Mouse (Mus musculus) spleen, postnatal 10 days (tissue): ENCODE results near the gene Hspa12a.

Experiments used
- DNase-seq, 2 experiments: peaks; one replicate each; pipeline ENCODE4 v3.0.0; 2021 to 2022; ENCODE audit warnings: low spot score in 2 of 2

Hspa12a gene

DNA sequence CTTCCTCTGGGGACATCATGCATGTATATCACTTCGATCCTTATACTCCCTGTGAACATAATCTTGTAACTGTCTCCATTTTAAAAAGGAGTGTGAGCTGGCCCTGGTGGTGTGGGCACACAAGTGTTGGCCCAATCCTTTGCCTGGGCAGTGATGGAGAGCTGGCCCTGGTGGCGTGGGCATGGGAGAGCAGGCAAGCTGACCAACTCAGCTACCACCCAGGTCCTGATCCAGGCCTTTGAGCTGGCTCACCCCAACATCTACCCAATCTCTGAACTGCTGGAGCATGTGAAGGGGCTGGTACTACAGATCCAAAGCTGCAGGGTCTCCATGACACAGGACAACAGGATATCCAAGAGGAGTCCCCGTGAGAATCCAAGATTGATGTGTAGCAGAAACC lies 120.2 kb downstream of the Hspa12a start:
- DNase-seq, result no peak

DNA sequence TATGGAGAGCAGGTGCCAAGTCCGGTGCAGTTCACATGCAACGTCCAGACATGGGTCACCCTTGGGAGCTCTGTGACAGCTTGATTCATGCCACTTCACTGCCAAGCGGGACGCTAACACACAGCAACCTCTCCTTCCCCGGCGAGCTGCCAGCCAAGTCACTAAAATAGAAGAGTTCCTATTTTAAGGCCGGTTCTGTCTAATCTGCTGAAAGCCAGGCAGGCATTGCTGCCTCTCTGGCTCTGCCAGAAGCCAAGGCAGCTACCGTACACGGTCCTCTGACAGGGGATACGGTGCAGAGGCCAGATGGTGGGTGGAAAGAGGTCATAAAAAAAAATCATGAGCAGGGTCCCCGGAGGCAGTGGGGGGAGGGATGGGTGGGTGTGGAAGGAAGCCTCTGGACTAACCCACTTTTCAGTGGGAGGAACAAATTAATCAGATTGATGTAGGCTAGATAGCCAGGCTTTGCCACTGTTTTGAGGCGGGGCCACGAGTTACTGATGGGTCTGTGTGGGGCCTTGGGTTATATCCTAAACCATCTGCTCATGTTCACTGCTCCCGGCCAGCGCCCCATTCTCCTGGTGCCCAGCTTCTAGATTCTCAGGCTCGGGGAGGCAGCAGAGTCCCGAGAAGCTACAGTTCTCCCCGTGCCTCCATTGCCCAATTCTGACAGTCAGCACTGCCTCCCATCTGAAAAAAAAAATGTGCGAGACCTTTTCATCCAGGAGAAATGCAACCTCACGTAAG lies 120.8 kb downstream of the Hspa12a start:
- DNase-seq, result no peak

DNA sequence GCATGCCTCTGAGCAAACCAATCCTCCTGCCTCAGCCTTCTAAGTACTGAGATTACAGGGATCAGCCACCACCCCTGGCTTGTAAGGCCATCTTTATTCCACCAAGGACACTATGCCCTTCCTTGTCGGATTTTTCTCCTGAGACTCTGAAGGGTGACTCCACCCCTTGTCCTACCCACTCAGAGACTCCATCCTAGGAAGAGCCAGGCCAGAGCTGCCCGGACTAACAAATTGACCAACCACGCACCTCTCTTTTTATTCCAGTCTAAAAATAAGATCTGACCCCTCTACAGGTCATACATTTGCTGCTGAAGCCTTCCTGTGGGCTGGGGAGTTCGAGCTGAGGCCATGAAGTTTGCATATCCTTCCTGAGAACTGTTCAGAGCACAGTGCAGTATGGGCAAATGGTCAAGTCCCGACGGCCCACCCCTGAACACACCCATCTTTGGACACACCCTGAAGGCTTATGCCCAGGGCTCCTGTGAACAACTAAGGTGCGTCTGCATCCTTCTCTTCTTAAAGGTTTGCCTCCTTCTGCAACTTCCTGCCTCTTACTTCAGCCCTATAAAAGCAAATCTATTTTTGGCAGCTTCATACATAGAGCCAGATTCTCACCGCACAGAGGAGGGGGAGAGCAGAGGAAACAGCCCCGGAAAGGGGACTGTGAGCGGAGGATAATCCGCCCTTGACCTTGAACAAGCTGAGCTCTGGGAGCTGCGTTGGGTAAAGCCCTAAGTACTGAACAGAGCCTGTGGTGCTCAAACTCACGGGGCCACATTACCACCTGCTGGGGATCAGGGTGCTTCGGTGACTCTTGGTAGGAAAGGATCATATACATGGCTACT lies 124.7 kb downstream of the Hspa12a start:
- no peak for DNase-seq

DNA sequence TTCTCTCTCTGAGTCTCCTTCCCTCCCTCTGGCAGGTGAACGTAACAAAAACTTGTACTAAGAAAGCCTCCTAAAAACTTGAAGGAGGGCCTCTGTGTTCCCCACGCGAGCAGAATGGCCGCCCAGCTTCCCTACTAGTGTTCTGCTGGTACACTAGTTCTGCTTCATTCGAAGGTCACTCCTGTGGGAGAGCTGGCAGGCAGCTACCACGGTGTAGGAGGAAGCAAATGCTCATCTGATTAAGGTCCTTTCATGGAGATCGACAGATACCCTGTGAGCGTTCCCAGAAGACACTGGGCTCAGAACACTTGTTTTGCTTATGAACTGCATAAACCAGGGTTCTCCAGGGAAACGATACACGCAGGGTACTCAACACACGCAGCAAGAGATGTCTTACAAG lies 126.1 kb downstream of the Hspa12a start:
- no peak for DNase-seq

DNA sequence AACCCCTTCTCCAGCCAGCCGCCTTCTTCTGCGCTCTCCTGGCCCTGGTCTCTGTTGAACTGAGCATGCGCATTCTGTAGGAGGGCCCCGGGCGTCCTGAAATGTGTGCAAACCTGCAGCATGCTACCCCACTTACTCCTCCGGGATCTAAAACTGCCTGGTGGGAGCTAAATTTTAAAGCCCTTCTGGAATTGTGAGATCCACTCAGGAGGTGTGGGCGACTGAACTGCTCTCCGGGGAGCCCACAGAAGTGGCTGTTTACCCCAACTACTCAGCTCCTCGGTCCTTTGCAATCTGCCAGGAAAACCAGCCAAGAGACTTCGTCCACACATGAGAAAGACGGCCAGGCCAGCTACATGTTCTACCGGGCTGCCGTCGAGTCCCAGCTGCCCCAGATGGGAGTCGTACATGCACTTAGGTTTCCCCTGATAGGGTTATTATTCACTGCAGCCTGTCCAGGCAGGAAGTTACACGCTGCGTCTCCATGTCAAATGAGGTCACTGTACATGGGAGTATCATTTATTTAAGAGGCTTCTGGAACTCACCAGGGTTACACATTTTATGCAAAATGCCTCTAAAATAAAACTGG lies 126.9 kb downstream of the Hspa12a start:
- DNase-seq, result no peak

DNA sequence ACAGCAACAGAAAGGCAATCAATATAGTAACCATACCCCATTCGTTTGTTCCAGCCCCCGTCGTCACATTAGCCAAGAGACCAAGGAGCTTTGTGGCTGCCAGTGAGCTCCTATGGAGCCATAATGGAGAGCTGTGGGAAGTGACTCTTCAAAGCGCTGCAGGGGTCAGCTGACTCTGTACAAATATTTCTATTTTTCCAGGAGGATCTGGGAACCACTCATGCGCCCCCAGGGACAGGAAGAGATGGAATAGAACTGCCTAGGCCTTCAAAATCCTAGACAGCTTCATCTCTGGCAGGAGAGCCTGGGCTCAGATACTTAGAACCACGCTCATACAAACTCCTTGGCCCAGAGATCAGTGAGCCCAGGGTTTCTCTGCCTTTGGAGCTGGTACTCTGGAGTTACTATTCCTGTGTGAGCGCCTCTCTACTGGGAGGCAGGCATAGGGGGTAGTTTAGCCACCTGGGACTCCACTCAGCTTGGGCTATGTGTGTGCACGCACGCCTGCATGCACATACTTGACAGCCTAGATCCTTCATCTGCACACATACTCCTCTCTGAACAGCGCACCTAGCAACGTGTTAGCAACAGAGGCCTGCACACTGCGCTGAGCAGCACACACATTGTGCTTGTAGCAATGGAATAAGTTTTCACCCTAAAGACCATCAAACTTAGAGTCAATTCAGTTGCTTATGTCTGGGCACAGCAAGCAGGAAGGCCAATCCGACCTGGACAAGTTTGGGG lies 128.1 kb downstream of the Hspa12a start:
- no peak for DNase-seq

DNA sequence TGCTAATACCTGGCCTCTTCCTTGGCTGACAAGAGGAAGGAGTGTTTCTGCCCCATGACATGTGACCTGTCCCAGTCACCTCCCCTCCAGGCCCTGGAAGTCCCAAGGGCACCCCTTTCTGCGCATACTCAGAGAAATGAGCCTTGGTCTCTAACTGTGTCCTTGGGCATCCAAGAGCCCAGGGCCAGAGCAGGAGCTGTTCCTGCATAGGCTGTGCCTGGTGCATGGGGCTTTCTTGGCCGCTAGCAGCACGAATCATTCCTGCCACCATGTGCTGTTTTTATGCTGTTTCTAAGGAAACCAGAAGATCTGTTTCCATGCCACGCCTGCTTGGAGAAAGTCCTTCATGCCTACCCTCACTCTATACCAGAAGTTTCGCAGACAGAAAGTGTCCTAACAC lies 132.9 kb downstream of the Hspa12a start:
- DNase-seq, result no peak

DNA sequence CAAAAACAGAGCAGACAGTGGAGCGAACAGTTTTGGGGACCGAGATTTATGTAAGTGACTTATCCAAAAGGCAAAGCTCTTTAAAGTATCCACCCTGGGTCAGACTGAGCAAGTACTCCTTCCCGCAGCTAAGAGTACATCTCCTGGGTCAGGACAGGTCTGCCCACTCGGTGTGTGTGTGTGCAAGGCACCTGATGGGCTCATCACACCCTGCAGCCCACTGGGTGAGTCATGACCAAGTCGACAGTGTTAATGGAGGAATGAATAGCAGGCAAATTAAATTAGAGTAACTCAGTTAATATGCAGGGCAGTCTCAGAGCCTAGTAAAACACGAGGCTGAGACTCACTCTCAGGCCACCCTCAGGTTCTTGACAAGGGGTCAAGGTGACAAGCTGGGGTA lies 134.6 kb downstream of the Hspa12a start:
- DNase-seq, result no peak

DNA sequence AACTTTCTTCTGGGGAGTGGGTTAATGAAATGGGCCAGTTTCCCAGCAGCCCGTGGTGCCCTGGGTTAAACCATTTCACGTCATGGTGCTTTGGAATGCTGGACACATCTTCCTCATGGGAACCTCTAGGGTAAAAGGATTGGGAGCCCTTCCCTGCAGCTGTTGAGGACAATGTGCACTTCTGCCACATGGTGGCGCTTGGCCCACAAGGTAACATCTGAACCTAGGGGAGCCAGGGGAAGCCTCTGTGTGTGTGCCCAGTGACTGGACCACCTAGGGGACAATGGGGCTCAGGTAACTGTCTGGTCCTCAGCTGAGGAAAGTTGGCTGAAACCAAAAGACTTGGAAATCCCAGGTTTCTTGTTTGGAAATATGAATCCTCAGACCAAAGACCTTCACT lies 137.1 kb downstream of the Hspa12a start:
- peak; percentile 21 to 63 for DNase-seq

DNA sequence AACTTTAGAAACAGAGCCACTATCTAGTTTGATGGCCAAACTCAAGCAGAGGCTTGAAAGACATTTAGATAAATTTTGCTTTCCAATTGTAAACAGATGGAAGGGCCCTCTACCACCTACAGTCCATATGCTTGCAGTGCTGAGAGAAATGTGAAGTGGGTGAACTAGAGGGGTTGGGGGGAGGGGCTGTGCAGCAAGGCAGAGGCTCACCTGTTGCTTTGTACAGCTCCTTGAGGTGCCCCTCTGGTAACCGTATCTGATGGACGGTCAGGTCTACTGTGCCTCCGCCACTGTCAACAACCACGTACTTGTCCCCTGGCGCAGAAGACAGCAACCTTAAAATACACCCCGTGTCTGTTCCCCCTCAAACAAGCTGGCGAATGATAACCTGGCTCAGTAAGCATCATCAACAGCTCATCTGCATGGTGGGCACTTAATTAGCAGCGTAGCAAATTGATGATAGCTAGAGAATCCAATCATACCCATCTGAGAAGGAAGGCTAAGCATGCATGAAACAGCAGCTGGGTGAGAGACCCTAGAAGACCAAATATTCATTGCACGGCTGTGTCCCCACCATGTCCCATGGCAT lies 138.2 kb downstream of the Hspa12a start:
- DNase-seq, result no peak

DNA sequence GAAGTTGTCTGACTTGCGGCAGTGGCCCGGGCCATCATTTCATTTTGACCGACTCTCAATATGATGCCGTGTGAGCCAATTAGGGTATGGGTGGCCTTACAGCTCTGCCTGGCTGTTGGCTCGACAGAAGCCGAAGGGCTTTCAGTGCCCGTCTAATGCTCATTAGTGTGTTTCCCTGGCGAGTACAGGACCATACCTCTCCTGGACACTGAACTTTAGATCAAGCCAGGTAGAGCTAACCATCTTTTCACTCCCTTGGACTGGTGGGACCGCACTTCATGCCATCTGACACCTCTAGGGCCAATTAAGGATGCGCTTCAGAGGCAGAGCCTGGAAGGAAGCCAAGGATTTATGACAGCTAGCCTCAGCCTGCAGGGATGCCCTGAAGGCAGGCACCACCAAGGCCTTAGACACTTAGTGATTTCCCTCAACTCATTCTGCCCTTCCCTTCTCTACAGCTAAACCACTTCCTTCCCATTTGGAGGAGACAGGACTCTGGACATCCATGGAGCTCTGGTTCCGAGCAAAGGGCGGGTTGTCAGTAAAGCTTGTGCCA lies 148.3 kb downstream of the Hspa12a start:
- DNase-seq, result no peak

DNA sequence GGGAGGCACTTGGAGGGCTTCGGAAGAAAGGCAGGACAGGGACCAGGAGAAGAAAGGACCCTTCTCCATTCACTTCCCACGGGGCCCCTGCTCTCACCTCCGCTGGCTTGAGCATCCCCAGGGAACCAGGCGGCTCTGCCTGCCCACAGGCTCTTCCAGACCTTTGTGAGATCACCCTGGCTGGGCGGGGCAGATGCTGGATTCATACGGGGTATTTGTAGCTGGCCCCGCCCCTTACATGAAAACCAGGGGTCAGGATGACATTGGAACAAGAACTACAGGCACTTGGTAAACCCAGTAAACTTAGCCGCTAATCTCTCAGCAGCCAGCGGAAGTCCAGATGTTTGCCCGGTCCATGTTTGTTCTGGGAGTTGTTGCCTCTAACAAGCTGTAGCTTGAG lies 149.2 kb downstream of the Hspa12a start, which contains the start of gene 1700019N19Rik:
Gene 1700019N19Rik, minus strand, starts transcription at position 178 of the 400 bp plus-strand sequence.
- DNase-seq, result no peak

DNA sequence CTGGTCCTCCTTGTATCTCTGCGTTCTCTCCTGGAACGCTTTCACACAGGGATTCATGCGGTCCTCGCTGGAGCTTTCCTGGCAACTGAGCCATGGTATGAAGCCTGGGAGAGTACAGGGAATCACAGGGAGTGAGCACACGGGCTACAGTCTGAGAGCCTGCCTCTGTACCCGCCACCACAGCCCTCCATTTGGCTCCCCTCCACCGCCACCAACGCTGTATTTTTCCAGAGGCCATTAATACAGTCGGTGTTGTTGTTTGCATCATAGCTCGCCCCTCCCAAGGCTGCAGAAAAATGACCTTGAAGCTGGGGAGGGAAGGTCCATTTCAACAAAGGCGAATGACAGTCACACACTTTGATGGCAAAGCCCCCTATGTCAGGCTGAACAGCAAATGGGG lies 154.3 kb downstream of the Hspa12a start:
- no peak for DNase-seq

DNA sequence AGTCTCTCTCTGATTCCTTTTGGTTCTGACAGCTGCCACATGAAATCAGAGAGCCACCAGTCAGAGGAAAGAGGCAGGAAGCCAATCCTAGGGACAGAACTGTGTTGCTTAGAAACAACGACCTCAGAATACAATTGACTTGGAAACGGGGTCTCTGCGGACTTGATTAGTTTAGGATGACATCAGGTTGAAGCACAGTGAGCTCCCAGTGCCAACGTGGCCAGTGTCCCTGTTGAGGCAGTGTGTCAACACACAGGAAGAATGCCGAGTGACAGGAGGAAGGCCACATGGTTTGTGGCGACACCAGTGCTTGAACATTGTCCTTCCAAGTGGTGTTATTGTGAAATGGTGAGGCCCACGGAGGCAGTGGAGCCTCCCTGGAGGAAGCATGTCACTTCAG lies 159.5 kb downstream of the Hspa12a start:
- DNase-seq, result no peak

DNA sequence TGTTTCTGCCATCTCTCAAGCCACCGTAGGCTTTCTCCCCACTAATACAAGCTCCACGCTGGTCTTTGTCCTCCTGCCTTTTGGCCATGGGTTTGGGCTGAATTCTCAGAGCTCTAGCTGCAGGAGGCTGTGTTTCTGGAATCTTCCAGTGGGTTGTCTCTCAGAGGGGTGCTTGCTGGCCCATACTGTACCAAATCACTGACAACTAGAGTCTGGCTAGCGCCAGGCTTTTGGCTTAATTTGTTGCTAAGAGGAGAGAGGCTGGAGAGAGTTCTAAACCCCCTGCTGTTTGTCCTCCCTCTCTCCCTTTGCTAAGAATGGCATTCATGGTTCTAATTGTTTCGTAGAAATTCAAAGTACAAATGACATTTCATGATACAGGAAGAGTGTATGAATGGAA lies 161.9 kb downstream of the Hspa12a start:
- DNase-seq, result no peak

DNA sequence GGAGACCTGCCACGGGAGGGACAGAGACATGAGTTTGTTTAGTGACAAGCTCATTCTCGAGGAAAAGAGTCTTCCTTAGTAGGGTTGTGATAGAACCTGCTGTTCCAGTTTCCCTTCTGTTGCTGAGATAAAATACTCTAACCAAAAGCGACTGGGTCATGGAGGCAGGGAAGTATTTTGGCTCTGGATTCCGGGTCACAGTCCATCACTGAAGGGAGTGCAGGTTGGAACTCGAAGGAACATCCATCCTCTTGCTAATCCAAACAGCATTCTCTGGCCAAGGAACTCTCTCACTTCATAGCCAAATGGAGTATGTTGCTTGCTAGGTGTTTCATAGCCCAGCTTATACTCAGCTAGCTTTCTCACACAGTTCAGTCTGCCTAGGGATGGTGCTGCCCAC lies 167.0 kb downstream of the Hspa12a start:
- no peak for DNase-seq

DNA sequence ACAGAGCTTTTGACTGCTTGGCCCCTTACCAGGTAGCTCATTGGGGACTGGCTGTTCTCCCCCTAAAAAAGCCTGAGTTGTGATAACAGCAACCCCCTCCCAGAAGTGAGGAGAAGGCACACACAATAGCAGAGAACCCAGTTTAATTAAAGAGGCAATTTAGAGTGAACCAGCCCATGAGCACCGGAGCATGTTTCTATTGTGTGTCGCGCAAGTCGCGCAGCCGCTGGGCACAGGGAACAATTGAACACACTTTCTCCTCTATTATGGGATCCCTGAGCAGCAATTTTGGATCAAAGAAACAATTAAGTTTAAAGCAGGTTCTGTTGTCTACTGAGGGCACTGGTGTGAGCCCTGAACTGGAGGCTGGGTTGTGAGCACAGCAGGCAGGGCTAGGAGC lies 176.1 kb downstream of the Hspa12a start:
- no peak for DNase-seq

DNA sequence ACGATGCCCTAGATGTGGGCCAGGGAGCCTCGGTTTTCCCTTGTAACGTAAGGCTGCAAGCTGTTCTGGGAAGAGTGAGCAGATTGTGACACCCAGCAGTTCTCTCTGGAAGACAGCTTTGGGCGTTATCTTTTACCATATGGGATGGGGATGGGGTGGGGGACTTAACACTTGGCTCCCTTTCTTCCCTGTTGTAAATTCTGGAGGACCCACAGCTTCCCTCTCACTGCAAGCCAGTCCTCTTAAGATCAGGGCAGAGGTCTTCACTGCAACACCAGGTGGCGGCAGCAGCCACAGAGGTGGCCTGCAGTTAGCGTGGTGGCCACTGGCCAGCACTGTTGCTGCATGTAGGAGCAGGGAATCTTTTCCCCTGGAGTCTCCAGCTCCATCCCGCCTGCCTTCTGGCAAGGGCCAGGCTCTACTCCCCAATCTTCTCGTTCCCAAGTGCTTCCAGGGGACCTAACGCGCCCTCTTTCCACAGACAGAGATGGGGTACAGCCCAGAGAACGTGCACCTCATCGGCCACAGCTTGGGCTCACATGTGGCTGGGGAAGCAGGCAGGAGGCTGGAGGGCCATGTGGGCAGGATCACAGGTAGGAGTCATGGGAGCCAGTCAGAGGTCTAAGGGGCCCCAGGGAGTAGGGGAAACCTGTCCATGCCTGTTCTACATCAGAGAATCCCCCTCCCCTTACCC lies 180.5 kb downstream of the Hspa12a start:
- no peak for DNase-seq

DNA sequence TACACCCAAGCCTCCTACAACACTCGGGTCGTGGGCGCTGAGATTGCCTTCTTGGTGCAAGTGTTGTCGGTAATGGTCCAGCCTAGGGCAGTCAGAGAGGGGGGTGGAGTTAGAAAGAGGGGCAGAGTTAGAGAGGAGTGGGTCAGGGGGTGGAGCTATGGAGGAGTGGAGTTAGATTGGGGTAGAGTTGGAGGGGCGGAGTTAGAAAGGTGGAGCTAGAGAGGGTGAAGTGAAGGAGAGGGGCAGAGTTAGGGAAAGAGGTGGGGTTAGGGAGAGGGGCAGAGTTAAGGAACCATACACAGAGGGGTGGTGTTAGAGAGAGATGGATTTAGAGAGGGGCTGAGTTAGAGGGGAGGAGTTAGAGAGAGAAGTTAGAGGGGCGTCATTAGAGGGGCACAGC lies 181.1 kb downstream of the Hspa12a start:
- no peak for DNase-seq

DNA sequence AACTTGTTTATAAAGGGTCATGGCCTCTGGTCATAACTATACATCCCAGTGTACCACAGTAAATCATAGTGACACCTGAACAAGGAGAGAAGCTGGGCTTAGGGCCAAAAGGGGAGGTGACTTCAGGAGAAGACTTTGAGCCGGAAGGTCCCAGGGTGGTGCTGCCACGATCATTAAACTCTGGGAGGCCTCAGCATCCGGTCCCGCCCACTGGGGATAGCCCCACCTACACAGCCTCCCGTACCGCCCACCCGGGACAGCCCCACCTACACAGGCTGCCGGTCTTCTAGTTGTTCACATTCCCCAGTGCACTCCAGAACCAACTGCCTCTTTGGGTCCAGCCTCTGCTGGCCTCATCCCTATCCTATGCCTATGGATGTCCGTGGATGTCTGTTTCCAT lies 184.0 kb downstream of the Hspa12a start, which contains the start of gene Pnliprp2:
Gene Pnliprp2, plus strand, starts transcription at position 297 of the 400 bp plus-strand sequence.
- no peak for DNase-seq

DNA sequence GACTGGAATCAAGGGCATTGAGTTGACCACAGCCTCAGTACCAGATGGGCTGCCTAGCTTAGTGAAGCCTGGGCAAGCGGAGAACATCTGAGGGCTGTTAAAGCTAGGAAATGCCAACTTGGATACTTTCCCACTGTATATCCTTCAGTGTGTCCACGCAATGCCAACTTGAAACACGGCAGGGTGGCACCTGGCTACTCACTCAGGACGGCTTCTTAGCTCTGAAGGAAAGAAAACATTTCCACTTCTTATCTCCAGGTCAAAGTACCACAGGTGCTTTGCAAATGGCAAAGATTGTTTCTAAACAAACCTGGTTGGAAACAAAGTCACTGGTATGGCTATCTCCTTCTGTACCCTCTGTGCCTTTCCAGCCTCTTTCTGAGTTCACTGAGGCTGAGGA lies 184.6 kb downstream of the Hspa12a start:
- no peak for DNase-seq
